Mouse (Mus musculus): ENCODE results near the gene Ankrd44. TPM values are rescaled to one million over a fixed set of nuclear protein-coding genes. Genes with fewer than 3 reads are reported as not detected.

Gene Ankrd44
- polyA plus RNA-seq, 1 experiment from 2014 or later = 10.5 TPM

DNA sequence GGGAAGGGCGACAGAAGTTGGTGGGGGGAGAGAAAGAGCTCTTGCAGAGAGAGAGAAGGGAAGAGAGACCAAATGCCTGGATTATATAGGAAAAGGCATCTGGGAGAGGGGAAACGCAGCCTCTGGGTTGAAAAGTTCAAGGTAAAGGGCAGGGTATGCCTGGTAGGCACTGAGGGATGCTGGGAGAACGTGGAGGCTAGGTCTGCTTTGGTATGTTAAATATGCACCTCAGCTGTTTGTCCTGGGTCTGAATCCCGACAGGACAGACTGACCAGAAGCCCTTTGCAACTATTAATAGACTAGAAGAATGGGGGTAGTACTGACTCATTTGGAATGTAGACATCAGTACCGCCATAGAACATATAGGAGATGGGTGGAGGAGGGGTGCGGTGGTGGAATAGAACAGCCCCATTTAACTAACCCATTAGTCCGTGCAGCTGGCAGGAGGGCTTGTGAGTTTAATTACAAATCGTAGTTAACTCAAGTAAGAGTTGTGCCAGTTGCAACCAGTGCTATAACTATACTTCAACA, 4.5 kb upstream of the Ankrd44 start:
- Histone ChIP-seq H3K9ac (ENCODE audit: low read length) (no peak overlapping the region), H3K4me1 (ENCODE audit: control insufficient read depth in 2 of 2, insufficient read depth in 2 of 2, low read length in 2 of 2) (peaks cover 3 to 13% of the 10 kb centered on the region in 2 experiments), H3K4me2 (ENCODE audit: low read length) (peak overlapping the region; percentile 9; the same call in 1 of the 2 replicates), H3K4me3 (ENCODE audit: control insufficient read depth in 1 of 2, insufficient read depth in 1 of 2, low read depth in 1 of 2, low read length in 2 of 2) (no peak overlapping the region), H3K27me3 (ENCODE audit: control insufficient read depth, insufficient read depth, low read length) (no peaks in the 10 kb centered on the region), H3K36me3 (ENCODE audit: control insufficient read depth, insufficient read depth, low read length) (no peaks in the 10 kb centered on the region), H3K9me3 (ENCODE audit: control insufficient read depth, low read length) (no peaks in the 10 kb centered on the region), H3K27ac (replicated peaks in 1 of 2; ENCODE audit: control insufficient read depth in 1 of 2, insufficient read depth in 1 of 2, low read depth in 2 of 2, low read length in 2 of 2) (no peak overlapping the region)
- no peak for ATAC-seq (ENCODE audit: insufficient number of reproducible peaks, insufficient read depth, low FRiP score, low read depth)
- WGBS = 41% methylated on average over 8 of the region's 8 CpGs

DNA sequence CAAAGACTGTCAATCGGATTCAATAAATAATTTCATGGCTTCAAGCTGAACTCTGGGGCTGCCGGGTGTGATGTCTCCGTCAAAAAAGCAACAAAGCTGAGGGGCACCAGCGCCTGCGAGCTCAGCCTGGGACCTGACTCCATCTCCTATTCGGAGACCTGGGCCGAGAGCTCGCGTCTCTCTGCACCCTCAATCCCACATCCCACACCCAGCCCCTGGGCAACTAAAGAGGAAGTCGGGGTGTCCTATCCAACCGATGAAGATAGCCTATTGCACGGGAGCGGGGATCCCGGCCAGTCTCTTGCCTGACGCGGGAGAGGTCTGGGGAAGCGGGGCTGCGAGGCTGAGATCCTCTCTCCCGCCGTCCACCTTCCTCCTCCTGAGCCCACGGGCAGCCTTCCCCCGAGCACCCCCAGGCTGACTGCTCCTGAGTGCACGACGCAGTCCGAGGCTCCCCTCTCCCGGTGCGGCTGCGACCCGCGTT, 694 bp downstream of the Ankrd44 start:
- H3K9me3 ChIP-seq (ENCODE audit: control insufficient read depth, low read length) = no peaks in the 10 kb centered on the region
- 1% methylated on average over 23 of the region's 30 CpGs for WGBS
- H3K36me3 ChIP-seq (ENCODE audit: control insufficient read depth, insufficient read depth, low read length) = no peaks in the 10 kb centered on the region
- no peaks in the 10 kb centered on the region for H3K27me3 ChIP-seq (ENCODE audit: control insufficient read depth, insufficient read depth, low read length)
- peak overlapping the region in 1 of 2 experiments; percentile 81; a peak in 2 of 4 replicates for H3K27ac ChIP-seq (replicated peaks in 1 of 2; ENCODE audit: control insufficient read depth in 1 of 2, insufficient read depth in 1 of 2, low read depth in 2 of 2, low read length in 2 of 2)
- H3K4me2 ChIP-seq (ENCODE audit: low read length) = peak overlapping the region; percentile 95
- H3K4me3 ChIP-seq (ENCODE audit: control insufficient read depth in 1 of 2, insufficient read depth in 1 of 2, low read depth in 1 of 2, low read length in 2 of 2) = peak overlapping the region; percentile 57 to 92
- ATAC-seq (ENCODE audit: insufficient number of reproducible peaks, insufficient read depth, low FRiP score, low read depth) = peak; percentile 4; the same call in 1 of the 2 replicates
- peaks cover 9 to 26% of the 10 kb centered on the region in 2 experiments for H3K4me1 ChIP-seq (ENCODE audit: control insufficient read depth in 2 of 2, insufficient read depth in 2 of 2, low read length in 2 of 2)
- H3K9ac ChIP-seq (ENCODE audit: low read length) = peak overlapping the region; percentile 89

DNA sequence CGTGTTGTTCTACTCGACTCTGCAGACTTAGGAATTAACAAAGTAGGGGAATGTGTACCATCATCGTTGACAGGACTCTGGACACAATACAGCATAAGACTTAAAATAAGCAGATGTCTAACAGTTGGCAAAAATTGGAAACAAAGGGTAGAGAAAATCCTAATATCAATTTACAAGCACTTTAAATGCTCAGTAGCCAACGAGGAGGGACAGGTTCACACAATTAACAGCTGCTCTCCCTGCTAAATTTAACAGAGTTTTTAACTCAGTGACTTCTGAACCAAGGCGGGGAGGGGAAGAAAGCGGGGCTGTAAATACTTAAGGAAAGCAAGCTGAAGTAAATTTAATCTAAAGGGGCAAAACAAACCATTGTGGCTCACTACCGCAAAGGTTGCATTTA, 1.4 kb downstream of the Ankrd44 start:
- no peaks in the 10 kb centered on the region for H3K36me3 ChIP-seq (ENCODE audit: control insufficient read depth, insufficient read depth, low read length)
- H3K9ac ChIP-seq (ENCODE audit: low read length) = peak overlapping the region; percentile 89
- no peak for ATAC-seq (ENCODE audit: insufficient number of reproducible peaks, insufficient read depth, low FRiP score, low read depth)
- H3K9me3 ChIP-seq (ENCODE audit: control insufficient read depth, low read length) = no peaks in the 10 kb centered on the region
- H3K4me2 ChIP-seq (ENCODE audit: low read length) = peak overlapping the region; percentile 95
- peaks cover 9 to 23% of the 10 kb centered on the region in 2 experiments; a peak in 3 of 4 replicates for H3K4me1 ChIP-seq (ENCODE audit: control insufficient read depth in 2 of 2, insufficient read depth in 2 of 2, low read length in 2 of 2)
- no peaks in the 10 kb centered on the region for H3K27me3 ChIP-seq (ENCODE audit: control insufficient read depth, insufficient read depth, low read length)
- no peak overlapping the region for H3K27ac ChIP-seq (replicated peaks in 1 of 2; ENCODE audit: control insufficient read depth in 1 of 2, insufficient read depth in 1 of 2, low read depth in 2 of 2, low read length in 2 of 2)
- peak overlapping the region; percentile 57 to 92; a peak in 3 of 4 replicates for H3K4me3 ChIP-seq (ENCODE audit: control insufficient read depth in 1 of 2, insufficient read depth in 1 of 2, low read depth in 1 of 2, low read length in 2 of 2)
- WGBS = 45% methylated on average over 7 of the region's 7 CpGs

DNA sequence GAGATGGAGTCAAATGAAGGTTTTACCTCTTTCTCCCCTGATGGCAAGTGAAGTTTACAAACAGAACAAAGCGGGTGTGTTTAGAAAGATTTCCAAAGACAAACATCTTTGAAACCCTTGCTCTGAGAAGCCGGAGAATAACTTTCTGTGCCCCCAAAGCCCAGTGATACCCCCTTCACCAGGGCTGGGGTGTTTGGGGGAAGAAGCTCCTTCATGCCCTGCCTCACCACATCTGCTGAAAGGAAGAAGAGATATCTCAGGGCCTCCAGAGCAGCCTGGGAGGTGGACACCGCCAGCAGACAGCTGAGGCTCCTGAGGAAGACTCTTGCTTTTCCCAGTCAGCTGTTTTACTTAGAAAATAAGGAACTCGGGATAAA, 1.9 kb downstream of the Ankrd44 start:
- no peaks in the 10 kb centered on the region for H3K9me3 ChIP-seq (ENCODE audit: control insufficient read depth, low read length)
- peak overlapping the region in 1 of 2 experiments; percentile 92; a peak in 2 of 4 replicates for H3K4me3 ChIP-seq (ENCODE audit: control insufficient read depth in 1 of 2, insufficient read depth in 1 of 2, low read depth in 1 of 2, low read length in 2 of 2)
- H3K9ac ChIP-seq (ENCODE audit: low read length) = 0 out of 2 replicates have a peak overlapping the region, but pooled peaks have one; percentile 41
- ATAC-seq (ENCODE audit: insufficient number of reproducible peaks, insufficient read depth, low FRiP score, low read depth) = no peak
- 69% methylated on average over 4 of the region's 4 CpGs for WGBS
- H3K27me3 ChIP-seq (ENCODE audit: control insufficient read depth, insufficient read depth, low read length) = no peaks in the 10 kb centered on the region
- peak overlapping the region; percentile 95 for H3K4me2 ChIP-seq (ENCODE audit: low read length)
- no peak overlapping the region for H3K27ac ChIP-seq (replicated peaks in 1 of 2; ENCODE audit: control insufficient read depth in 1 of 2, insufficient read depth in 1 of 2, low read depth in 2 of 2, low read length in 2 of 2)
- H3K36me3 ChIP-seq (ENCODE audit: control insufficient read depth, insufficient read depth, low read length) = no peaks in the 10 kb centered on the region
- peaks cover 9 to 23% of the 10 kb centered on the region in 2 experiments; a peak in 3 of 4 replicates for H3K4me1 ChIP-seq (ENCODE audit: control insufficient read depth in 2 of 2, insufficient read depth in 2 of 2, low read length in 2 of 2)

DNA sequence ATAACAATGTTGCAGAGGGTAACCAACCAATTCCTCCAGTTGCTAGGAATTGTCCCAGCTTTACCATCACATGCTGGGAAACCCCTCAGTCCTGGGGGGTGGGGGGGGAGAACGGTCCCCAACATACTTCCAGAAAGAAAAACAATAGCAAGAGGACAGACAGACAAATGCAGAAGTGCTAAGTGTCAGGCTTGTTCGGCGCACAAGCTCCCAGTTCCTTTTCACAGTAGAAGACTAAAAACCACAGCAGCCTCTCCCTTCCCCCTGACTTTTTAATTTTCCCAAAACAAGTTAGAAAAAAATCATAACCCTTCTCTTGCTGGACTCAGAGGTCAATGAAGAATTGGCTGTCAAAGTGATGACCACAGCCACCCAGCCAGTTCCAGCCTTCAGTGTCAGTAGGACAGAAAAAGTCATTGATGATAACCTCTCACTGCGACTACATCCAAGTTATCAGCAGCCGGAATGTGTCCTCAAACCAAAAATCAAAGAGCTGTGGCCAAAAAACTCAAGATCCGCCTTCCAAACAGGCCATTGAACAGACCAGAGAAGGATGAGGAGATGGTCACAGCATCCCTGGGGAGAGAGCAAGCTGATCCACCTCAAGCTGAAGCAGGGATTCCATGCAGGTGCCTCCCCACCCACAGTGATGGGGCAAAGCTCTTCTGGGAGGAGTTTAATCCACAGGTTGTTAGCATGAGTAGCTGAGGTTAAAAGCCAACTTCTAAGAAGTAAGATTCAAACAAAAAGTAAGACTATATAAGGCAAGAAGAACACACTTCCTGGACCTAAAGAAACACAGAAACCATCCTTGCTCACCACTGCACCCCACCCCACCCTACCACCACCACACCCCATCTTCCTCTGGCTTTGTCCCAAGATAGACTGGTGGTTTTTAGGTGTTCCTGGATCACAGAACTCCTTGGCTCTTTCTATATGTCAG, 2.5 kb downstream of the Ankrd44 start:
- Histone ChIP-seq H3K27me3 (ENCODE audit: control insufficient read depth, insufficient read depth, low read length) (no peaks in the 10 kb centered on the region), H3K4me1 (ENCODE audit: control insufficient read depth in 2 of 2, insufficient read depth in 2 of 2, low read length in 2 of 2) (peaks cover 9 to 23% of the 10 kb centered on the region in 2 experiments; a peak in 3 of 4 replicates), H3K4me3 (ENCODE audit: control insufficient read depth in 1 of 2, insufficient read depth in 1 of 2, low read depth in 1 of 2, low read length in 2 of 2) (no peak overlapping the region), H3K27ac (replicated peaks in 1 of 2; ENCODE audit: control insufficient read depth in 1 of 2, insufficient read depth in 1 of 2, low read depth in 2 of 2, low read length in 2 of 2) (no peak overlapping the region), H3K9ac (ENCODE audit: low read length) (no peak overlapping the region), H3K9me3 (ENCODE audit: control insufficient read depth, low read length) (no peaks in the 10 kb centered on the region), H3K36me3 (ENCODE audit: control insufficient read depth, insufficient read depth, low read length) (no peaks in the 10 kb centered on the region), H3K4me2 (ENCODE audit: low read length) (peak overlapping the region; percentile 95; the same call in 1 of the 2 replicates)
- ATAC-seq (ENCODE audit: insufficient number of reproducible peaks, insufficient read depth, low FRiP score, low read depth) = no peak
- WGBS = 69% methylated on average over 6 of the region's 6 CpGs

DNA sequence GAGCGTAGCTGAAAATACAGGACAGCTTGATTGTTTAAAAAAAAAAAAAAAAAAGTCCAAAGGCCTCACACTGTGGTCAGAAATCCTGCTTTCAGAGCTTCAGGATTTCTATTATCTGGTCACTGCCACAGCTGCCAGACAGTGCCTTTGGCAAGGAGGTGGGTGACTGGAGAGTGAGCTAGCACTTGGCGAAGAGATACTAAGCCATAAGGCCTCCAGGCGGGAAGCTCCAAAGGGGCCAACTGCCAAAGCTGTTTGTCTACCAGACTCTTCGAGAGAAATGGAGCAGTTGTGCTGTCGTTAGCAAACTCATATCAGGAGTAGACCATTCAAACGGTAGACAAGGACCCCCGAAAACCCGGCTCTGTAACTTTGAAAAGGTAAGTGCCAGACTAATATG, 3.5 kb downstream of the Ankrd44 start:
- Histone ChIP-seq H3K9ac (ENCODE audit: low read length) (no peak overlapping the region), H3K9me3 (ENCODE audit: control insufficient read depth, low read length) (no peaks in the 10 kb centered on the region), H3K36me3 (ENCODE audit: control insufficient read depth, insufficient read depth, low read length) (no peaks in the 10 kb centered on the region), H3K27ac (replicated peaks in 1 of 2; ENCODE audit: control insufficient read depth in 1 of 2, insufficient read depth in 1 of 2, low read depth in 2 of 2, low read length in 2 of 2) (no peak overlapping the region), H3K4me1 (ENCODE audit: control insufficient read depth in 2 of 2, insufficient read depth in 2 of 2, low read length in 2 of 2) (peaks cover 9 to 23% of the 10 kb centered on the region in 2 experiments; a peak in 3 of 4 replicates), H3K4me3 (ENCODE audit: control insufficient read depth in 1 of 2, insufficient read depth in 1 of 2, low read depth in 1 of 2, low read length in 2 of 2) (no peak overlapping the region), H3K27me3 (ENCODE audit: control insufficient read depth, insufficient read depth, low read length) (no peaks in the 10 kb centered on the region), H3K4me2 (ENCODE audit: low read length) (no peak overlapping the region)
- 67% methylated on average over 8 of the region's 8 CpGs for WGBS
- no peak for ATAC-seq (ENCODE audit: insufficient number of reproducible peaks, insufficient read depth, low FRiP score, low read depth)

DNA sequence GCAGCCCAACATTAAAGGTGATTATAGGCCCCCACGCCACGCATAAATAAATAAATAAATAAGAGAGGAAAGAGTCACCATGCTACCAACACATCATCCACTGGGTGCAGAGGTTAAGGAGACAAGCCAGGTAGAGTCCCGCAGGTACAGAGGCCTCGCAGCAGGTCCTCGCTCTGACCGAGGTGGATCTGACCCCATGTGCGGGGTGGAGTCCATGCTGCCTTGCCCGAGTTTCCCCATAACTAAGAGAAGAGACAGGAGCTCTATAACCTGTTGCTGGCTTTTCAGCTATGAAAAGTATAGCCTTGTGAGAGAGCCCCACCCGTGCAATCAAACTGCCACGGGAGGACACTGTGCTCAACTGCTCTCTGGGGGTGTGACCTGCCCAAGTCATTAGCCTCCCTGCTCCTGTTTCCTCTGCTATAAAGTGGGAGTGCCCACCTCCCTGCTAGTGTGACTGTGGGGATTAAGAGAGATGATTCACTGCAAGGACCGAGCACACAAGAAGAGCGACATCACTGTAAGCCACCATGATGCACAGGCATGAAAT, 4.1 kb downstream of the Ankrd44 start:
- Histone ChIP-seq H3K36me3 (ENCODE audit: control insufficient read depth, insufficient read depth, low read length) (no peaks in the 10 kb centered on the region), H3K27me3 (ENCODE audit: control insufficient read depth, insufficient read depth, low read length) (no peaks in the 10 kb centered on the region), H3K9me3 (ENCODE audit: control insufficient read depth, low read length) (no peaks in the 10 kb centered on the region), H3K4me3 (ENCODE audit: control insufficient read depth in 1 of 2, insufficient read depth in 1 of 2, low read depth in 1 of 2, low read length in 2 of 2) (no peak overlapping the region), H3K27ac (replicated peaks in 1 of 2; ENCODE audit: control insufficient read depth in 1 of 2, insufficient read depth in 1 of 2, low read depth in 2 of 2, low read length in 2 of 2) (no peak overlapping the region), H3K9ac (ENCODE audit: low read length) (no peak overlapping the region), H3K4me1 (ENCODE audit: control insufficient read depth in 2 of 2, insufficient read depth in 2 of 2, low read length in 2 of 2) (peaks cover 9 to 22% of the 10 kb centered on the region in 2 experiments; a peak in 3 of 4 replicates), H3K4me2 (ENCODE audit: low read length) (no peak overlapping the region)
- no peak for ATAC-seq (ENCODE audit: insufficient number of reproducible peaks, insufficient read depth, low FRiP score, low read depth)
- 79% methylated on average over 12 of the region's 12 CpGs for WGBS

Measured in heart, embryonic 14.5 days (tissue).